Mouse (Mus musculus) lung, postnatal 25 days (tissue): ENCODE data around the gene Prrt2.
A peak's percentile ranks its signal among the peaks of the same experiment; 100 is the strongest.

Source experiments
- DNase-seq: peaks from one replicate; pipeline ENCODE4 v3.0.0; 2022; ENCODE audit warnings: low spot score

Prrt2 gene

GRCm38 (mm10) chr7:126999568-126999967, 21.4 kb downstream of the Prrt2 start:
- no peak for DNase-seq

GRCm38 (mm10) chr7:126996449-126996848, 24.6 kb downstream of the Prrt2 start:
- DNase-seq, result no peak

GRCm38 (mm10) chr7:126988816-126989215, 32.2 kb downstream of the Prrt2 start:
- DNase-seq, result no peak

GRCm38 (mm10) chr7:126986319-126986718, 34.7 kb downstream of the Prrt2 start:
- peak; percentile 32 for DNase-seq

- no peak for DNase-seq
These were observed 36.2 kb downstream of the Prrt2 start for GRCm38 (mm10) chr7:126984667-126985444.

- no peak for DNase-seq
These were observed 37.9 kb downstream of the Prrt2 start for GRCm38 (mm10) chr7:126983113-126983512.

GRCm38 (mm10) chr7:126982054-126982453, 39.0 kb downstream of the Prrt2 start:
- no peak for DNase-seq

- no peak for DNase-seq
These were observed 39.4 kb downstream of the Prrt2 start for GRCm38 (mm10) chr7:126981601-126982000.

- no peak for DNase-seq
These were observed 42.2 kb downstream of the Prrt2 start for GRCm38 (mm10) chr7:126978841-126979240.

GRCm38 (mm10) chr7:126976878-126977459, 44.0 kb downstream of the Prrt2 start:
- no peak for DNase-seq

GRCm38 (mm10) chr7:126975950-126976866, 44.8 kb downstream of the Prrt2 start, which contains the start of gene Cdiptos:
Cdiptos (minus strand) TSS chr7:126976098.
- peak; percentile 96 for DNase-seq

GRCm38 (mm10) chr7:126975893-126975949, 45.3 kb downstream of the Prrt2 start, which contains the start of gene Cdipt:
Cdipt (plus strand) TSS chr7:126975914.
- no peak for DNase-seq

GRCm38 (mm10) chr7:126975493-126975892, 45.5 kb downstream of the Prrt2 start:
- DNase-seq, result peak; percentile 23
